Mouse (Mus musculus) CH12.LX (cell line): ENCODE data around the gene Cblb. TPM values are rescaled to one million over a fixed set of nuclear protein-coding genes. Genes with fewer than 3 reads are reported as not detected.
A peak's percentile ranks its signal among the peaks of the same experiment; 100 is the strongest.

ENCODE experiments used
- DNase-seq: peaks from one replicate; pipeline ENCODE4 v3.0.0-alpha.2; 2013; ENCODE audit errors: extremely low read depth
- H3K27ac ChIP-seq: 2 replicates; pipeline ENCODE4 v1.5.1; 2012; ENCODE audit warnings: low read depth, mild to moderate bottlenecking, control low read depth, moderate library complexity; ENCODE audit not compliant: insufficient read depth
- H3K27me3 ChIP-seq: replicated peaks from 2 replicates; pipeline ENCODE3; 2012; ENCODE audit warnings: inconsistent platforms
- H3K36me3 ChIP-seq, 2 experiments: replicated peaks in 1 of 2; 2 replicates each; pipeline versions ENCODE3 to v1.6.1; 2012; ENCODE audit warnings: inconsistent platforms in 1 of 2, low read length in 1 of 2, mild to moderate bottlenecking in 1 of 2, mixed read lengths in 1 of 2, moderate library complexity in 1 of 2; ENCODE audit not compliant: control insufficient read depth in 1 of 2, insufficient read depth in 1 of 2
- H3K4me1 ChIP-seq, 2 experiments: 2 replicates each; pipeline ENCODE4 v1.6.1; 2012; ENCODE audit warnings: inconsistent platforms in 1 of 2, moderate library complexity in 1 of 2; ENCODE audit not compliant: insufficient read depth in 2 of 2, control insufficient read depth in 1 of 2
- H3K4me2 ChIP-seq: 2 replicates; pipeline ENCODE4 v1.6.1; 2012; ENCODE audit warnings: low read depth, mild to moderate bottlenecking, control low read depth; ENCODE audit not compliant: poor library complexity, insufficient read depth, severe bottlenecking
- H3K4me3 ChIP-seq, 3 experiments: fragments of 150-350 bp in 1 of 3; sonication (generic) in 1 of 3; replicated peaks in 1 of 3; 2 replicates each; pipeline versions ENCODE3 to v1.5.1; 2011 to 2012; ENCODE audit warnings: low read depth in 2 of 3, low read length in 2 of 3, mild to moderate bottlenecking in 2 of 3, moderate library complexity in 2 of 3, control low read depth in 1 of 3, improper control_type of control experiment in 1 of 3, inconsistent platforms in 1 of 3, mixed read lengths in 1 of 3; ENCODE audit not compliant: poor library complexity in 1 of 3
- H3K79me2 ChIP-seq: replicated peaks from 2 replicates; pipeline ENCODE4 v1.6.1; 2012; ENCODE audit warnings: mild to moderate bottlenecking, moderate library complexity; ENCODE audit not compliant: control insufficient read depth, poor library complexity, insufficient read depth, severe bottlenecking; ENCODE audit errors: extremely low read depth
- H3K9ac ChIP-seq: 2 replicates; pipeline ENCODE4 v1.6.1; 2012; ENCODE audit warnings: low read depth, mild to moderate bottlenecking, control low read depth, moderate library complexity; ENCODE audit not compliant: insufficient read depth
- H3K9me3 ChIP-seq: replicated peaks from 2 replicates; pipeline ENCODE3; 2012; ENCODE audit warnings: low read length, inconsistent platforms, mixed read lengths
- BHLHE40 ChIP-seq: IDR thresholded peaks from 2 replicates; pipeline ENCODE4 v1.6.1; 2011; ENCODE audit warnings: mild to moderate bottlenecking, low read depth, low read length, improper control_type of control experiment
- CHD1 ChIP-seq: IDR thresholded peaks from 2 replicates; pipeline ENCODE4 v1.6.1; 2012; ENCODE audit warnings: low read depth, low read length, improper control_type of control experiment, inconsistent platforms
- CHD2 ChIP-seq: IDR thresholded peaks from 2 replicates; pipeline ENCODE4 v1.6.1; 2011; ENCODE audit warnings: low read length, improper control_type of control experiment
- CTCF ChIP-seq, 2 experiments: IDR thresholded peaks in 1 of 2; conservative IDR thresholded peaks in 1 of 2; 2 replicates each; pipeline ENCODE4 v1.5.1; 2011 to 2012; ENCODE audit warnings: low read depth in 2 of 2, low read length in 2 of 2, improper control_type of control experiment in 1 of 2, inconsistent platforms in 1 of 2, mild to moderate bottlenecking in 1 of 2, moderate library complexity in 1 of 2
- ELF1 ChIP-seq: IDR thresholded peaks from 2 replicates; pipeline ENCODE4 v1.6.1; 2014; ENCODE audit warnings: low read depth, mild to moderate bottlenecking, inconsistent platforms, low read length, improper control_type of control experiment
- EP300 ChIP-seq: IDR thresholded peaks from 2 replicates; pipeline ENCODE4 v1.6.1; 2011; ENCODE audit warnings: low read length, improper control_type of control experiment
- ETS1 ChIP-seq: conservative IDR thresholded peaks from 2 replicates; pipeline ENCODE4 v1.6.1; 2012; ENCODE audit warnings: low read depth, mild to moderate bottlenecking, inconsistent platforms, low read length, improper control_type of control experiment, moderate library complexity
- HCFC1 ChIP-seq: IDR thresholded peaks from 2 replicates; pipeline ENCODE4 v1.6.1; 2012; ENCODE audit warnings: low read depth, mild to moderate bottlenecking, inconsistent platforms, low read length, improper control_type of control experiment
- IRF4 ChIP-seq: IDR thresholded peaks from 2 replicates; pipeline ENCODE4 v1.6.1; 2014; ENCODE audit warnings: low read depth, mild to moderate bottlenecking, inconsistent platforms, low read length, improper control_type of control experiment
- JUND ChIP-seq: conservative IDR thresholded peaks from 2 replicates; pipeline ENCODE4 v1.6.1; 2011; ENCODE audit warnings: low read depth, low read length, improper control_type of control experiment
- MAFK ChIP-seq: IDR thresholded peaks from 2 replicates; pipeline ENCODE4 v1.6.1; 2011; ENCODE audit warnings: low read length, improper control_type of control experiment; ENCODE audit not compliant: insufficient replicate concordance
- MAZ ChIP-seq: IDR thresholded peaks from 2 replicates; pipeline ENCODE4 v1.6.1; 2012; ENCODE audit warnings: low read depth, mild to moderate bottlenecking, inconsistent platforms, low read length, improper control_type of control experiment, moderate library complexity
- MYC ChIP-seq: IDR thresholded peaks from 2 replicates; pipeline ENCODE4 v1.6.1; 2011; ENCODE audit warnings: low read depth, mild to moderate bottlenecking, improper control_type of control experiment, low read length
- NELFE ChIP-seq: IDR thresholded peaks from 2 replicates; pipeline ENCODE4 v1.6.1; 2011; ENCODE audit warnings: low read depth, low read length, improper control_type of control experiment
- NRF1 ChIP-seq: IDR thresholded peaks from 2 replicates; pipeline ENCODE4 v1.6.1; 2014; ENCODE audit warnings: low read depth, mild to moderate bottlenecking, inconsistent platforms, low read length, improper control_type of control experiment, moderate library complexity
- POLR2AphosphoS2 ChIP-seq: IDR thresholded peaks from 2 replicates; pipeline ENCODE4 v1.6.1; 2011; ENCODE audit warnings: low read depth, low read length, improper control_type of control experiment
- RAD21 ChIP-seq: IDR thresholded peaks from 2 replicates; pipeline ENCODE4 v1.6.1; 2011; ENCODE audit warnings: low read depth, mild to moderate bottlenecking, low read length, improper control_type of control experiment, moderate library complexity
- SIN3A ChIP-seq: IDR thresholded peaks from 2 replicates; pipeline ENCODE4 v1.6.1; 2012; ENCODE audit warnings: low read length, improper control_type of control experiment, inconsistent platforms
- TCF12 ChIP-seq: IDR thresholded peaks from 2 replicates; pipeline ENCODE4 v1.6.1; 2014; ENCODE audit warnings: low read depth, mild to moderate bottlenecking, inconsistent platforms, low read length, improper control_type of control experiment
- USF1 ChIP-seq: IDR thresholded peaks from 2 replicates; pipeline ENCODE4 v1.6.1; 2014; ENCODE audit warnings: low read depth, mild to moderate bottlenecking, inconsistent platforms, low read length, improper control_type of control experiment
- ZC3H11A ChIP-seq: IDR thresholded peaks from 2 replicates; pipeline ENCODE4 v1.6.1; 2012; ENCODE audit warnings: low read depth, mild to moderate bottlenecking, inconsistent platforms, low read length, improper control_type of control experiment
- ZNF384 ChIP-seq: IDR thresholded peaks from 2 replicates; pipeline ENCODE4 v1.6.1; 2012; ENCODE audit warnings: low read depth, low read length, improper control_type of control experiment, inconsistent platforms
- dilution Hi-C: fragments of 300-500 bp; cut with MboI; formaldehyde crosslinking; loops from 2 replicates; pipeline ENCODE4 v1.14.3; 2020; ENCODE audit warnings: low sequenced_read_pairs; ENCODE audit not compliant: extremely low pct_unique_long_range_greater_than_20kb, extremely low pct_ligation_motif_present
- in situ Hi-C: fragments of 300-500 bp; cut with MboI; formaldehyde crosslinking; loops from 3 replicates; pipeline ENCODE4 v1.14.3; 2019; ENCODE audit warnings: low sequenced_read_pairs, low pct_ligation_motif_present, low pct_unique_long_range_greater_than_20kb, mixed read lengths
- polyA plus RNA-seq: library from polyadenylated mRNA; unstranded; fragments of >175 nt; gene quantifications from 2 replicates; pipeline ENCODE4 v1.2.1, GENCODE M21; 2012; ENCODE audit warnings: low read depth; ENCODE audit not compliant: insufficient read length
- total RNA-seq, 2 experiments: library from RNA; depleted of rRNA; stranded (reverse); fragments of 300-350 nt in 1 of 2; fragments of >200 nt in 1 of 2; gene quantifications; 2 replicates each; pipeline ENCODE4 v1.2.3; 2012 to 2014

The Cblb gene
- total and polyA plus RNA-seq, 3 experiments = 3.5 to 18.9 (median 6.3) TPM

- DNase-seq = no peak
- no peak overlapping the region for H3K27ac ChIP-seq
- in situ Hi-C loops = no loop called here
These were observed 114.5 kb downstream of the Cblb start for GRCm38 (mm10) chr16:52145552-52145951.

GRCm38 (mm10) chr16:52146976-52147696 is 116.1 kb downstream of the Cblb start:
- in situ Hi-C loops = no loop called here
- TF ChIP-seq EP300 = peak; percentile 62; the same call in 1 of the 2 replicates
- peak; percentile 63 for TF ChIP-seq ZNF384
- TF ChIP-seq BHLHE40 = 0 out of 2 replicates have a peak, but pooled peaks have one; percentile 17
- TF ChIP-seq MAZ = no peak
- TF ChIP-seq IRF4 = peak; percentile 31; the same call in 1 of the 2 replicates
- 0 out of 2 replicates have a peak, but pooled peaks have one; percentile 38 for TF ChIP-seq JUND
- 0 out of 2 replicates have a peak, but pooled peaks have one; percentile 26 for TF ChIP-seq ETS1
- no peak for TF ChIP-seq USF1
- no peak for TF ChIP-seq POLR2AphosphoS2
- 0 out of 2 replicates have a peak, but pooled peaks have one; percentile 33 for TF ChIP-seq MYC
- no peak for TF ChIP-seq NELFE
- TF ChIP-seq MAFK = 0 out of 2 replicates have a peak, but pooled peaks have one; percentile 40
- TF ChIP-seq SIN3A = 0 out of 2 replicates have a peak, but pooled peaks have one; percentile 74
- peak; percentile 22; the same call in 1 of the 2 replicates for TF ChIP-seq CHD1
- TF ChIP-seq, all 38 proteins: peak for 10
- H3K4me2 ChIP-seq = peak overlapping the region; percentile 14
- peaks cover 0 to 32% of the 10 kb centered on the region in 2 experiments for H3K36me3 ChIP-seq
- H3K9ac ChIP-seq = no peak overlapping the region
- dilution Hi-C loops = no loop called here
- DNase-seq = peak; percentile 65
- H3K4me1 ChIP-seq = peaks cover 25 to 65% of the 10 kb centered on the region in 2 experiments
- H3K4me3 ChIP-seq = no peak overlapping the region
- H3K9me3 ChIP-seq = peaks cover 2% of the 10 kb centered on the region
- H3K27me3 ChIP-seq = no peaks in the 10 kb centered on the region
- no peaks in the 10 kb centered on the region for H3K79me2 ChIP-seq
- no peak overlapping the region for H3K27ac ChIP-seq

More at GRCm38 (mm10) chr16:52145552-52145951, 114.5 kb downstream of the Cblb start:
- Histone ChIP-seq H3K4me2 (no peak overlapping the region), H3K9ac (no peak overlapping the region), H3K4me1 (peaks cover 25 to 65% of the 10 kb centered on the region in 2 experiments), H3K9me3 (peaks cover 2% of the 10 kb centered on the region), H3K4me3 (no peak overlapping the region), H3K79me2 (no peaks in the 10 kb centered on the region), H3K27me3 (no peaks in the 10 kb centered on the region), H3K36me3 (peaks cover 0 to 37% of the 10 kb centered on the region in 2 experiments)
- dilution Hi-C loops = no loop called here
- TF ChIP-seq SIN3A (no peak), NRF1 (no peak), ELF1 (no peak), TCF12 (no peak), RAD21 (no peak), ZC3H11A (no peak), CHD2 (no peak), CTCF (conservative IDR thresholded peaks at IDR 0.05 in 1 of 2, IDR thresholded peaks at IDR 0.05 in 1 of 2; ENCODE audit: low read depth in 2 of 2, low read length in 2 of 2) (no peak), HCFC1 (no peak)
